Mouse (Mus musculus) kidney, postnatal 0 days (tissue): ENCODE data around the gene Mrrf. TPM values are rescaled to one million over a fixed set of nuclear protein-coding genes. Genes with fewer than 3 reads are reported as not detected.
"Not testable (repeated sequence)": the region's sequence is repeated elsewhere in the genome, so short reads cannot be mapped to it uniquely, and the experiment has no call there.

ENCODE experiments used
- ATAC-seq: fragments of 200-750 bp; cut with Nextera tagmentation; replicated peaks from 2 replicates; pipeline ENCODE4 v1.8.0; 2017; ENCODE audit warnings: low read depth, moderate number of reproducible peaks, moderate TSS enrichment, moderate library complexity; ENCODE audit not compliant: low FRiP score
- DNase-seq: peaks from one replicate; pipeline ENCODE4 v3.0.0-alpha.2; 2016; ENCODE audit warnings: low spot score
- H3K27ac ChIP-seq: fragments of 300-500 bp; sonication (generic); 2 replicates; pipeline ENCODE4 v1.5.1; 2014; ENCODE audit warnings: mild to moderate bottlenecking
- H3K27me3 ChIP-seq: fragments of 300-500 bp; sonication (generic); 2 replicates; pipeline ENCODE4 v1.6.1; 2014; ENCODE audit warnings: low read length, mixed read lengths; ENCODE audit not compliant: insufficient read depth
- H3K36me3 ChIP-seq: fragments of 300-500 bp; sonication (generic); 2 replicates; pipeline ENCODE4 v1.6.1; 2014; ENCODE audit warnings: low read length, mixed read lengths; ENCODE audit not compliant: insufficient read depth
- H3K4me1 ChIP-seq: fragments of 300-500 bp; sonication (generic); replicated peaks from 2 replicates; pipeline ENCODE4 v1.6.1; 2014; ENCODE audit warnings: antibody characterized with exemption, low read length, mixed read lengths; ENCODE audit not compliant: insufficient read depth
- H3K4me2 ChIP-seq: fragments of 300-500 bp; sonication (generic); 2 replicates; pipeline ENCODE4 v1.6.1; 2014; ENCODE audit warnings: mild to moderate bottlenecking, low read length, moderate library complexity, mixed read lengths
- H3K4me3 ChIP-seq: fragments of 300-500 bp; sonication (generic); replicated peaks from 2 replicates; pipeline ENCODE4 v1.5.1; 2014; ENCODE audit warnings: low read depth, low read length
- H3K9ac ChIP-seq: fragments of 300-500 bp; sonication (generic); 2 replicates; pipeline ENCODE4 v1.6.1; 2014; ENCODE audit warnings: low read depth, low read length
- H3K9me3 ChIP-seq: fragments of 300-500 bp; sonication (generic); replicated peaks from 2 replicates; pipeline ENCODE4 v1.6.1; 2016; ENCODE audit warnings: low read length, inconsistent platforms, mixed read lengths
- CTCF ChIP-seq: IDR thresholded peaks from 2 replicates; pipeline ENCODE4 v1.5.1; 2016; ENCODE audit warnings: antibody characterized with exemption, low read depth, mild to moderate bottlenecking, moderate library complexity
- WGBS: fragments of 180-500 bp; shearing (Covaris S2); extraction: QIAGEN DNeasy Blood & Tissue Kit; methylation state at CpG from one replicate; pipeline ENCODE4 v1.1.7; 2014; 5-methylcytosine and 5-hydroxymethylcytosine counted together
- polyA plus RNA-seq: library from polyadenylated mRNA; unstranded; fragments of >200 nt; fragmentation: Nextera tagmentation; extraction: Ambion mirVana; gene quantifications from 2 replicates; pipeline ENCODE4 v1.2.1, GENCODE M21; 2015

Mrrf gene
- polyA plus RNA-seq, 1 experiment from 2014 or later: 25.4 TPM

DNA sequence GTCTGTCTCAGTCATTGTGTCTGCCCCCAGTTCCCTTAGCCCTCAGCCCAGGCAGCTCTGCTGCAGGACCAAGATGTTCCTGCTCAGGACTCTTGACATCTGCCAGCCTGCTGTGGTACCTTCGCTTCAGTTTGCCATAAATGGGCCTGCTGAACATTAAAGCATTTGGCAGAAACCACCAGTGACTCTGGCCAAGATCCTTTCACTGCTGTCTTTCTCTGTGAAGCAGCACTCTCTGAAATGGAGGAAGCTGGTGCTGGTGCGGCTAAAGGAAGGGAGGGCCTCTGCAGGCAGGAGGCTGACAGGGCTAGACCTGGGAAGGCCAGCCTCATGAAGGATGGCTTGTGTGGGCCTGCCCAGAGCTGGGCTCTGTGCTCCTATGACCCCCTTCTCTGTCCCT is 47.1 kb downstream of the Mrrf start:
- ATAC-seq (no peak), DNase-seq (no peak)
- Histone ChIP-seq H3K4me2 (no peak overlapping the region), H3K4me1 (no peaks in the 10 kb centered on the region), H3K36me3 (0 out of 2 replicates have a peak, but pooled peaks cover 5% of the 10 kb centered on the region), H3K27ac (no peak overlapping the region), H3K4me3 (no peak overlapping the region), H3K9ac (no peak overlapping the region), H3K27me3 (no peaks in the 10 kb centered on the region), H3K9me3 (no peaks in the 10 kb centered on the region)
- 62% methylated on average over 2 of the region's 2 CpGs for WGBS
- no peak for TF ChIP-seq CTCF

DNA sequence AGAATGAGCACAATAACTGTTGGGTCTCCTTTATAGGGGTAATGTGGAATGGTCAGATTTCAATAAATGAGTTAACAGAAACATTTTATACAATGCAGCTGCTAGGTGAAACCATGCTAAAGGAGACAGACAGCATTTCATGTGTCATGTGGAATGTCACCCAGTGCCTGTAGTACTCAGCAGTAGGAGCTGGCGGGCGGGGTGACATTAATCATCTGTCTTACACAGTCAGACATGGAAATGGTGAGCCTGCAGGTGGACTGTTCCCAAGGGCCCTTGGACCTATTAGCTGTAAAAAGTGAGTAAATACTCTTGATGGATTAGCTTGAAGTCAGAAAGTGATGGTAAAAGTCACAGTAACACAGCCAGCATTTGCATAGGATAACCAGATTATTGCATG is 48.0 kb downstream of the Mrrf start:
- no peak overlapping the region for H3K4me3 ChIP-seq
- WGBS: 72% methylated on average over 2 of the region's 2 CpGs
- TF ChIP-seq CTCF: no peak
- no peak overlapping the region for H3K9ac ChIP-seq
- DNase-seq (no peak), ATAC-seq (no peak)
- H3K9me3 ChIP-seq: no peaks in the 10 kb centered on the region
- H3K4me1 ChIP-seq: no peaks in the 10 kb centered on the region
- H3K36me3 ChIP-seq: 0 out of 2 replicates have a peak, but pooled peaks cover 5% of the 10 kb centered on the region
- no peaks in the 10 kb centered on the region for H3K27me3 ChIP-seq
- H3K27ac ChIP-seq: no peak overlapping the region
- no peak overlapping the region for H3K4me2 ChIP-seq

DNA sequence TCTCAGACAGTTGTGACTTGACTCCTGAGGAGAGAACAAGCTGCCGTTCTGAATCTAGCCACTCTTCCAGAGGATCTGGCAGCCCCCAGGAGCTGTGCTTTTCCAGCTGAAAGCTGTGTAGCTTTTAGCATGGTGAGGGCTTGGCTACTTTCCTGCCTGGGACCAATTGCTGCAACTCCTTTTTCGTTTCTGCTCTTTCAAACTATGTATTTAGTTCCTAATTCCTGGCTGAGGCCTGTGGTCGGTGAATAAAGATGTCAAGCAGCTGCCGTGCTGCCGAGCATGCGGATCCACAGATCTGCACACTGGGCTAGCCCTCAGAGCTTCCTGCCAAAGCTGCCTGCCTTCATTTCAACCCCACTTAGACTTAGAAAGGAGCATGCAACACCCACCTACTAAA is 48.7 kb downstream of the Mrrf start:
- ATAC-seq (no peak), DNase-seq (peak; percentile 68)
- no peaks in the 10 kb centered on the region for H3K4me1 ChIP-seq
- H3K27me3 ChIP-seq: no peaks in the 10 kb centered on the region
- no peak overlapping the region for H3K4me2 ChIP-seq
- H3K27ac ChIP-seq: peak overlapping the region; percentile 68
- no peak overlapping the region for H3K9ac ChIP-seq
- no peak for TF ChIP-seq CTCF
- H3K4me3 ChIP-seq: no peak overlapping the region
- 53% methylated on average over 6 of the region's 6 CpGs for WGBS
- H3K9me3 ChIP-seq: no peaks in the 10 kb centered on the region
- H3K36me3 ChIP-seq: 0 out of 2 replicates have a peak, but pooled peaks cover 3% of the 10 kb centered on the region

DNA sequence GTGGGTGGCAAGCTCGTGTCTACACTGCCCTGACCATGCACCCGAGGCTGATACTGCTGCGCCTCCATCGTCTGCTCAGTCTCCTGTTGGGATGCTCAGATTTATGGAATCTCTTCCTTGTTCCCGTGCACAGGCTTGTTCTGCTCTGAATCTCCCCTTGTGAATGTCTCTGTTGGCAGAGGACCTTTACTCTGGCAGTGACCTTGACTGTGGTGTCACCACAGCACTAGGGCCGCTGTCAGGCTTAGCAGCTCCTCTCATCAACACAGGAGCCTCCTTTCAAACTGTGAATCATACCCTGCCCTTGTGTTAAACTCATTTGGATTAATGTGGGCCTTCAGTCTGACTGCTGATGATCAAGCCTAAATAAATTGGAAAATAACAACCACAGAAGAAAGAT is 53.0 kb downstream of the Mrrf start:
- not testable (repeated sequence) for H3K27me3 ChIP-seq, H3K4me3 ChIP-seq, DNase-seq, H3K9me3 ChIP-seq, H3K4me1 ChIP-seq, H3K4me2 ChIP-seq, ATAC-seq, H3K36me3 ChIP-seq, H3K27ac ChIP-seq, H3K9ac ChIP-seq
- WGBS: 62% methylated on average over 6 of the region's 6 CpGs

DNA sequence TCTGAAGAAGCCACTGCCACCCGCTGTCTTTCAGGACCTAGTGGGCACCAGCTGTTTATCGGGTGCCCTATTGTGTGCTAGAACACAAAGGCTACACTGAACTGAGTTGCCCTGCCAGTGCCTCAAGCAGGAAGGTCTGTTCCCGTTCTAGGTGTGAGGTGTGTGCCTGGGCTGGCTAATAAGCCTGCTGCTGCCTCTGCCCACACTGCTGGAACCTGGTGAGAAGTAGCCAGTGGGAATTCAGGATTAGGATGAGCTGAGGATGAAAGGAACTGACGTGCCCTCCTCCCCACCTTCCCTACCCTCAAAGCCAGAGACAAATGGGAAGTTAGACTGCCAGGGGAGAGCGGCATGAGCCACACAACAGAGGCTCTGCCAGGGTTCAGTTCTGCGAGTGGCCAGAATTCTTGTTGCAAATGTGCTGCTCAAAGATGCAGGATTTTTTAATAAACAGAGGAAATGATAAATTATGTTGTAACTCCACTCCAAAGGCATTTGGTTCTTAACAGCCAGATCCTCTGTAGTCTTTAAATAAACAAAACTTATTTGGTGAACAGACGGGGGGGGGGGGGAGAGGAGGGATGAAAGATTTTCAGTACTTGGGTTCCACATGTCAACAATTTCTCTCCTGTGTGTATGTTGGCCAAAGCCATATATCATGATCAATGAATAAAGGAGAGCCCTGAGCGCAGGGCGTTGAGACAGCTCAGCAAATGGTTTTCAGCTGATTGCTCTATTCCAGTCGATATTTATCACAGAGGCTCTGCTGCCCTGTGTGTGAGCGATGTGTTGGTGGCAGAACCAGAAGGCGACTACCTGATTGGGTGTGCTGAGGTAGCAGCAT is 55.1 kb downstream of the Mrrf start:
- peaks cover 8% of the 10 kb centered on the region for H3K4me1 ChIP-seq
- no peak overlapping the region; the same call in 1 of the 2 replicates for H3K27ac ChIP-seq
- H3K4me3 ChIP-seq: no peak overlapping the region
- DNase-seq (peak; percentile 73), ATAC-seq (0 out of 2 replicates have a peak, but pooled peaks have one; percentile 17)
- H3K9me3 ChIP-seq: no peaks in the 10 kb centered on the region
- no peak for TF ChIP-seq CTCF
- no peaks in the 10 kb centered on the region for H3K27me3 ChIP-seq
- H3K9ac ChIP-seq: no peak overlapping the region
- no peak overlapping the region for H3K4me2 ChIP-seq
- H3K36me3 ChIP-seq: no peaks in the 10 kb centered on the region
- WGBS: 36% methylated on average over 12 of the region's 12 CpGs

DNA sequence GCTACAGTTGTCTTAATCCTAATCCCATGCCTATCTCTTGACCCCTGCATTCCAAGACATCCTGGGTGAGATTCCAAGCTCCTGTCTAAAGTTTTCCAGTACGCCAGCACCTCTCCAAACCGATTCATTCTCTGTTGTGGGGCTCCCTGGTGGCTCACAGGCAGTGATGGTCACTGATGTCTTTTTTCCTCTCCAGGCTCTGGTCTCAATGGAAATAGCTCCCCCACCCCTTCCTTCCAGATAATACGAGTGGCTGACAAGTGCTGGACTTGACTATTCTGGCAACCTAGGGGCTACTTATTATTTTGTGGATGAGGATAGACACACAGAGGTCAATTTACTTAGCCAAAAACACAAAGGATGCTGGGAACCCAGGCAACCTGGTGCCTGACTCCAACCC is 60.8 kb downstream of the Mrrf start:
- no peak for TF ChIP-seq CTCF
- Histone ChIP-seq H3K9me3 (no peaks in the 10 kb centered on the region), H3K4me2 (no peak overlapping the region), H3K36me3 (no peaks in the 10 kb centered on the region), H3K4me1 (no peaks in the 10 kb centered on the region), H3K27ac (no peak overlapping the region), H3K27me3 (peaks cover 7% of the 10 kb centered on the region; the same call in 1 of the 2 replicates), H3K4me3 (no peak overlapping the region), H3K9ac (no peak overlapping the region)
- WGBS: 77% methylated on average over 3 of the region's 3 CpGs
- DNase-seq (no peak), ATAC-seq (no peak)
